Mouse (Mus musculus) adrenal gland, postnatal 14 days (tissue): ENCODE measurements around the gene Zfp385c. TPM values are rescaled to one million over a fixed set of nuclear protein-coding genes. Genes with fewer than 3 reads are reported as not detected.

Experiments used
- DNase-seq: peaks from one replicate; pipeline ENCODE4 v3.0.0; 2021; ENCODE audit warnings: mixed read lengths
- long read RNA-seq, 2 experiments: library from polyadenylated mRNA; stranded (forward); transcript quantifications; one replicate each; pipeline ENCODE4 v2.0.0; 2021
- total RNA-seq: library from RNA; stranded (reverse); gene quantifications from 2 replicates; pipeline ENCODE4 v1.2.3, GENCODE M21; 2021

Gene Zfp385c
- 0.19 TPM in 1 of 2 replicates, not detected in the other for total RNA-seq
- long read RNA-seq, experiment 1: 0 reads
- long read RNA-seq, experiment 2: 0 reads

- no peak for DNase-seq
These were observed at the start of gene Zfp385c for GRCm38 (mm10) chr11:100692164-100692616. Gene Zfp385c, minus strand, starts transcription at chr11:100692455.

- DNase-seq: peak; percentile 68
These were observed 49.1 kb upstream of the Zfp385c start for GRCm38 (mm10) chr11:100741348-100741747.

- no peak for DNase-seq
These were observed 46.5 kb upstream of the Zfp385c start for GRCm38 (mm10) chr11:100738749-100739148.

GRCm38 (mm10) chr11:100738066-100738604, 45.9 kb upstream of the Zfp385c start, which contains the start of gene Rab5c:
Gene Rab5c, minus strand, starts transcription at chr11:100738215.
- peak; percentile 100 for DNase-seq

GRCm38 (mm10) chr11:100737105-100737733, 45.0 kb upstream of the Zfp385c start:
- DNase-seq: peak; percentile 42

GRCm38 (mm10) chr11:100736746-100737080, 44.5 kb upstream of the Zfp385c start:
- no peak for DNase-seq

- no peak for DNase-seq
These were observed 43.9 kb upstream of the Zfp385c start for GRCm38 (mm10) chr11:100735954-100736745.

GRCm38 (mm10) chr11:100735134-100735865, 43.0 kb upstream of the Zfp385c start:
- DNase-seq: no peak

- no peak for DNase-seq
These were observed 38.4 kb upstream of the Zfp385c start for GRCm38 (mm10) chr11:100730477-100731205.

- DNase-seq: no peak
These were observed 37.7 kb upstream of the Zfp385c start for GRCm38 (mm10) chr11:100729976-100730375.

- DNase-seq: no peak
These were observed 36.3 kb upstream of the Zfp385c start for GRCm38 (mm10) chr11:100728601-100729000.

- DNase-seq: no peak
These were observed 34.9 kb upstream of the Zfp385c start for GRCm38 (mm10) chr11:100727201-100727600.

GRCm38 (mm10) chr11:100724919-100725512, 32.8 kb upstream of the Zfp385c start:
- DNase-seq: no peak

GRCm38 (mm10) chr11:100722493-100723028, 30.3 kb upstream of the Zfp385c start:
- no peak for DNase-seq

GRCm38 (mm10) chr11:100721776-100722492, 29.7 kb upstream of the Zfp385c start:
- no peak for DNase-seq

GRCm38 (mm10) chr11:100721254-100721653, 29.0 kb upstream of the Zfp385c start:
- no peak for DNase-seq

GRCm38 (mm10) chr11:100720345-100720744, 28.1 kb upstream of the Zfp385c start:
- DNase-seq: no peak

- no peak for DNase-seq
These were observed 27.6 kb upstream of the Zfp385c start for GRCm38 (mm10) chr11:100719893-100720292.

- DNase-seq: no peak
These were observed 27.1 kb upstream of the Zfp385c start for GRCm38 (mm10) chr11:100719312-100719711.

- DNase-seq: no peak
These were observed 26.6 kb upstream of the Zfp385c start for GRCm38 (mm10) chr11:100718866-100719265.
